Mouse (Mus musculus) neural tube, embryonic 14.5 days (tissue): ENCODE measurements around the gene Map2k1. TPM values are rescaled to one million over a fixed set of nuclear protein-coding genes. Genes with fewer than 3 reads are reported as not detected.
"Not testable (repeated sequence)": the region's sequence is repeated elsewhere in the genome, so short reads cannot be mapped to it uniquely, and the experiment has no call there.

Experiments used
- ATAC-seq: fragments of 200-750 bp; cut with Nextera tagmentation; 2 replicates; pipeline ENCODE4 v1.8.0; 2017; ENCODE audit warnings: low read depth, mild to moderate bottlenecking, moderate TSS enrichment, moderate library complexity
- H3K27ac ChIP-seq: fragments of 300-500 bp; sonication (generic); 2 replicates; pipeline ENCODE4 v1.5.1; 2014; ENCODE audit warnings: low read depth, mild to moderate bottlenecking, control low read depth, low read length, moderate library complexity, mixed read lengths
- H3K27me3 ChIP-seq: fragments of 300-500 bp; sonication (generic); 2 replicates; pipeline ENCODE4 v1.6.1; 2014; ENCODE audit warnings: low read length; ENCODE audit not compliant: control insufficient read depth, insufficient read depth
- H3K36me3 ChIP-seq: fragments of 300-500 bp; sonication (generic); 2 replicates; pipeline ENCODE4 v1.6.1; 2014; ENCODE audit warnings: low read length, mixed read lengths; ENCODE audit not compliant: control insufficient read depth, insufficient read depth
- H3K4me1 ChIP-seq: fragments of 300-500 bp; sonication (generic); 2 replicates; pipeline ENCODE4 v1.6.1; 2014; ENCODE audit warnings: low read length; ENCODE audit not compliant: control insufficient read depth, insufficient read depth
- H3K4me2 ChIP-seq: fragments of 300-500 bp; sonication (generic); 2 replicates; pipeline ENCODE4 v1.6.1; 2014; ENCODE audit warnings: mild to moderate bottlenecking, low read depth, low read length, control low read depth
- H3K4me3 ChIP-seq: fragments of 300-500 bp; sonication (generic); 2 replicates; pipeline ENCODE4 v1.5.1; 2014; ENCODE audit warnings: low read depth, low read length, control low read depth, mixed read lengths
- H3K9ac ChIP-seq: fragments of 300-500 bp; sonication (generic); replicated peaks from 2 replicates; pipeline ENCODE4 v1.6.1; 2014; ENCODE audit warnings: low read depth, mild to moderate bottlenecking, control low read depth, low read length, mixed read lengths
- H3K9me3 ChIP-seq: fragments of 300-500 bp; sonication (generic); 2 replicates; pipeline ENCODE4 v1.6.1; 2016; ENCODE audit warnings: low read length; ENCODE audit not compliant: control insufficient read depth
- WGBS: fragments of 180-500 bp; shearing (Covaris S2); extraction: QIAGEN DNeasy Blood & Tissue Kit; methylation state at CpG from one replicate; pipeline ENCODE4 v1.1.7; 2014; 5-methylcytosine and 5-hydroxymethylcytosine counted together
- polyA plus RNA-seq: library from polyadenylated mRNA; unstranded; fragments of >200 nt; fragmentation: Nextera tagmentation; extraction: Ambion mirVana; gene quantifications from 2 replicates; pipeline ENCODE4 v1.2.1, GENCODE M21; 2014

Gene Map2k1
- polyA plus RNA-seq, 1 experiment from 2014 or later: 59.7 TPM

DNA sequence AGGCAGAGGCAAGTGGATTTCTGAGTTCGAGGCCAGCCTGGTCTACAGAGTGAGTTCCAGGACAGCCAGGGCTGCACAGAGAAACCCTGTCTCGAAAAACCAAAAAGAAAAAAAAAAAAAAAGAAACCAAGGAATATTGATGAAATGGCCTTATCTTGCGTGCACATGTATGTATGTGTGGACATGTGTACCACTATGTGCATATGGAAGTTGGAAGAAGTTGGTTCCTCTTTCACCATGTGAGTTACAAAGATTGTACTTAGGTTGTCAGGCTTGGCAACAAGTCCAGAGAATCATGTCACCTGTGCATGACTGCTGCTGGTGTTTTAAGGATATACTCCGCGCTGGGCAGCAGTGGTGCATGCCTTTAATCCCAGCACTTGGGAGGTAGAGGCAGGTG lies 70.1 kb downstream of the Map2k1 start:
- H3K4me3 ChIP-seq, H3K9ac ChIP-seq, H3K4me1 ChIP-seq, H3K27me3 ChIP-seq, H3K9me3 ChIP-seq, H3K27ac ChIP-seq, H3K4me2 ChIP-seq, ATAC-seq: not testable (repeated sequence)
- H3K36me3 ChIP-seq: peaks cover 23% of the 10 kb centered on the region
- WGBS: 90% methylated on average over 5 of the region's 5 CpGs

DNA sequence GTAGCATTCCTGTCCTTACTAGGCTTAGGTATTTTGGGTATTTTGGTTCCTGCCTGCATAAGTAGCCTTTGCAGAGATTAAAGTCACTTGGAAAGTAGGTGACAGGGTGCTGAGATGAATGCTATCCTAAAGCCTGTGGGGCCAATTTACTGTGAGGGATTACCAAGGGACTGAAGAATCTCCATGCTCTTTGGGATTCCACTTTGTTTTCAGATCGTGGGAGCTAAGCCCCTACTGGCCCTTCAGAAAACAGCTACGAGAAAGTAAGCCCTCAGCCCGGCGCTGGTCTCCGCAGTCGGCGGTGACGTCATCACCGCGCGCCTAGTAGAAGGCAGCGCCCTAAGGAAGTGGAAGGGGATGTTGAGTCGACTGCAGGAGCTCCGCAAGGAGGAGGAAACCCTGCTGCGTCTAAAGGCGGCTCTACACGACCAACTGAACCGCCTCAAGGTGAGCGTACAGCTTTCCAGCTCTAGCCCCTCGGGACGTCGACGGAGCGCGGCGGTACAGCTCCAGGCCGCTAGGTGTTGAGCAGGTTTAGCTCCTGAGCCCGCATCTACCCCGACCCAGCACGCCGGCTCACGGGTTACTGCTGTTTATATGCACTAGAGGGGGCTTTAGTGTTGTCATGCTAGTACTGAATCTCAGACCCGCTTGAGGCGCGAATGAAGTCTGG lies 74.3 kb downstream of the Map2k1 start, which contains the start of gene Snapc5:
Gene Snapc5 (plus strand): TSS at position 301 of the 673 bp plus-strand sequence.
- H3K4me2 ChIP-seq: peak within 1 kb of the TSS; percentile 66
- H3K9me3 ChIP-seq: no peaks in the 10 kb centered on the region
- peaks cover 56% of the 10 kb centered on the region for H3K36me3 ChIP-seq
- ATAC-seq: peak; percentile 96
- peak within 1 kb of the TSS; percentile 80 for H3K27ac ChIP-seq
- peak within 1 kb of the TSS; percentile 64 for H3K9ac ChIP-seq
- under 1% methylated on average over 35 of the region's 35 CpGs for WGBS
- no peaks in the 10 kb centered on the region for H3K27me3 ChIP-seq
- peak within 1 kb of the TSS; percentile 64 for H3K4me3 ChIP-seq
- peaks cover 16% of the 10 kb centered on the region for H3K4me1 ChIP-seq

DNA sequence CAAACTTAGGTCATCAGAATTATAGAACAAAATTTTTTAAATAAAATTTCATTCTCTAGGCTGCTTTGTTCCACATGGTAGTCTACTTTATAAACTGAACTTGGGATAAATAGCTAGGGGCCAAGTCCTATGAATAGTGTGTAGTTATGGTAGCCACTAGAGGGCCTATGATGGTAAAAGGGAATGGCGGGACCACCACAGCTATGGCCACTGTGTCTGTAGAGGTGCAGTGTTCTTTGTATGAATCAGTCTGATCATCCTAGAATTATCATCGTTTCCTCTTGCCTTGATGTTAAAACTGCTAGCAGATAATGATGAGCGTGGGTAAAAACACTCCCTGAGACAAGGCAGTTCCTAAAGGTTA lies 74.8 kb downstream of the Map2k1 start:
- H3K9ac ChIP-seq: no peak overlapping the region; the same call in 1 of the 2 replicates
- H3K36me3 ChIP-seq: peaks cover 56% of the 10 kb centered on the region

DNA sequence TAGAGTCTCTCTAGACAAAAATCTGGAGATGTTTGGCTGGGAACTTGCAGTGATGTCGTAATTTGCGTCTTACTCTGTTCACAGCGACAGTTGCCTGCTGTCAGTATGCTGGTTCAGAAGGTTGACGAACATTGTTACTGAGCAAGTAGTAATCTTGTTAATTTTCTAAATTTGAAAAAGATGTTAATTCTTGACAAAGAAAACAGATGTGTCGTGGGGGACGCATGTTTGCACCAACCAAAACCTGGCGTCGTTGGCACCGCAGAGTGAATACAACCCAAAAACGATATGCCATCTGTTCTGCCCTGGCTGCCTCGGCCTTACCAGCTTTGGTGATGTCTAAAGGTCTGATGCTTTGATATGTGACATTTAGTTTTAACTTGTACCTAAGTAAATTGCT lies 78.1 kb downstream of the Map2k1 start:
- ATAC-seq: no peak
- Histone ChIP-seq H3K27me3 (no peaks in the 10 kb centered on the region), H3K4me2 (no peak overlapping the region), H3K27ac (no peak overlapping the region), H3K4me3 (no peak overlapping the region), H3K4me1 (peaks cover 23% of the 10 kb centered on the region), H3K9ac (no peak overlapping the region), H3K9me3 (no peaks in the 10 kb centered on the region), H3K36me3 (peaks cover 38% of the 10 kb centered on the region)
- WGBS: 91% methylated on average over 11 of the region's 11 CpGs

More for the DNA sequence above, 74.8 kb downstream of the Map2k1 start:
- WGBS: 41% methylated on average over 3 of the region's 3 CpGs
- no peaks in the 10 kb centered on the region for H3K9me3 ChIP-seq
- peaks cover 18% of the 10 kb centered on the region for H3K4me1 ChIP-seq
- peak overlapping the region; percentile 80; the same call in 1 of the 2 replicates for H3K27ac ChIP-seq
- peak overlapping the region; percentile 66 for H3K4me2 ChIP-seq
- H3K27me3 ChIP-seq: no peaks in the 10 kb centered on the region
- peak; percentile 68 for ATAC-seq
- peak overlapping the region; percentile 64 for H3K4me3 ChIP-seq

DNA sequence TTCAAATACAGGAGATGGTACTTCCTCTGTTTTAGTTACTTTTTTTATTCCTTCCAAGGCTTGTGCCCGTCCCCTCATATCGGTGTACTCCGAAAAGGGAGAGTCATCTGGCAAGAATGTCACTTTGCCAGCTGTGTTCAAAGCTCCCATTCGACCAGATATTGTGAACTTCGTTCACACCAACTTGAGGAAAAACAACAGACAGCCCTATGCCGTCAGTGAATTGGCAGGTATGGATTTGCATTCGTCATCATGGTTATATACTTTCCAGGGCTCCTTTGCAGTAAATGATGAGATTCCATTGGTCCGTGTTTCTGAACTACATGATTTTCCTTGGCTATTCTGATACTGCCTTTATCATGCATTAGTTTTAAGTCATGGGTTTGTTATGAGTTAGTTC lies 78.7 kb downstream of the Map2k1 start:
- peak overlapping the region; percentile 73; the same call in 1 of the 2 replicates for H3K4me3 ChIP-seq
- peak overlapping the region; percentile 94; the same call in 1 of the 2 replicates for H3K4me2 ChIP-seq
- no peaks in the 10 kb centered on the region for H3K9me3 ChIP-seq
- H3K27me3 ChIP-seq: no peaks in the 10 kb centered on the region
- peaks cover 17% of the 10 kb centered on the region for H3K4me1 ChIP-seq
- no peak overlapping the region for H3K9ac ChIP-seq
- peaks cover 38% of the 10 kb centered on the region for H3K36me3 ChIP-seq
- no peak overlapping the region for H3K27ac ChIP-seq
- ATAC-seq: no peak
- WGBS: 71% methylated on average over 8 of the region's 8 CpGs

DNA sequence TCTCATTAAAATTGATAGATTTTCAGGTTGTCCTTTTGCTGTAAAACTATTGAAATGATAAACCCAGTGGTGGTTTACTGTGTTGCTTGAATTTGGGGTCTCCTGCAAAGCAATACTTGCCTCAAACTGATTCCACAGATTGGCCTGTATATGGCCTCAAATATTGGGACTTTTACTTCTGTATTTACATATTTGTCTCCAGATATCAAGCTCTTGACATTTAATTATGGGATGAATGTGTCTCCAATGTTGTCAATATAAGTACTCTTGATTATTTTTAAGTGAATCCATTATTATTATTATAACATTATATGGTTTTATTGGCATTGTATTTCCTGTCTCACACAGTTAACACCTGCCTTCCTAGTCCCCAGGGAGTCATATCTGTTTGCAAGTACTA lies 79.1 kb downstream of the Map2k1 start:
- Histone ChIP-seq H3K4me1 (peaks cover 14% of the 10 kb centered on the region), H3K4me2 (peak overlapping the region; percentile 94), H3K9me3 (no peaks in the 10 kb centered on the region), H3K9ac (peak overlapping the region; percentile 59; the same call in 1 of the 2 replicates), H3K27ac (no peak overlapping the region), H3K36me3 (peaks cover 38% of the 10 kb centered on the region), H3K27me3 (no peaks in the 10 kb centered on the region), H3K4me3 (peak overlapping the region; percentile 73)
- no peak for ATAC-seq

DNA sequence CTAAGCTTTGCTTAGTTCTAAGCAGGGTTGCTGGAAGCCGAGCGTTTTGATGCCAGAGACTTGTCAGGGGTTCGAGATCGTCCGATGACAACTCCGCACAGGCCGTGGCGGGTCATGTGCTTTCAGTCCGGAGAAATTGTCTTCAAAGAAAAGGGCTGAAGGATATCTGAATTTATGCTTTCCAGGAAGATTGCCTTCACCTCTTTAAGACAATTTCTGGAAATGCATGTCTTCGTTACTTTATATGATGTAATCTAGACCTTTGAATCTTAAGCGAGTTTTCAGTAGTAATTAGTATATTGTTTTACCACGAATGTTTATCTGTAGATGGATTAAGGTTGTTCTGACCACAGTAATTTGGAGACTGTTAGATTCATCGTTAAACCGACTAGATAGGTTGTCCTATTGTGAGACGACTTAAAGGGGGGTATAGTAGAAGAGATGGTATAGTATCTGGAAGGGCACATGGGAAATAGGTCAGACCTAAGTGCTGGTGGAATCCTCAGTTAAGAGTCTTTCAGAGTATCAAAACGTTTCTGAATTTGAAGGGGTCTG lies 79.7 kb downstream of the Map2k1 start:
- WGBS: under 1% methylated on average over 16 of the region's 16 CpGs
- no peak for ATAC-seq

DNA sequence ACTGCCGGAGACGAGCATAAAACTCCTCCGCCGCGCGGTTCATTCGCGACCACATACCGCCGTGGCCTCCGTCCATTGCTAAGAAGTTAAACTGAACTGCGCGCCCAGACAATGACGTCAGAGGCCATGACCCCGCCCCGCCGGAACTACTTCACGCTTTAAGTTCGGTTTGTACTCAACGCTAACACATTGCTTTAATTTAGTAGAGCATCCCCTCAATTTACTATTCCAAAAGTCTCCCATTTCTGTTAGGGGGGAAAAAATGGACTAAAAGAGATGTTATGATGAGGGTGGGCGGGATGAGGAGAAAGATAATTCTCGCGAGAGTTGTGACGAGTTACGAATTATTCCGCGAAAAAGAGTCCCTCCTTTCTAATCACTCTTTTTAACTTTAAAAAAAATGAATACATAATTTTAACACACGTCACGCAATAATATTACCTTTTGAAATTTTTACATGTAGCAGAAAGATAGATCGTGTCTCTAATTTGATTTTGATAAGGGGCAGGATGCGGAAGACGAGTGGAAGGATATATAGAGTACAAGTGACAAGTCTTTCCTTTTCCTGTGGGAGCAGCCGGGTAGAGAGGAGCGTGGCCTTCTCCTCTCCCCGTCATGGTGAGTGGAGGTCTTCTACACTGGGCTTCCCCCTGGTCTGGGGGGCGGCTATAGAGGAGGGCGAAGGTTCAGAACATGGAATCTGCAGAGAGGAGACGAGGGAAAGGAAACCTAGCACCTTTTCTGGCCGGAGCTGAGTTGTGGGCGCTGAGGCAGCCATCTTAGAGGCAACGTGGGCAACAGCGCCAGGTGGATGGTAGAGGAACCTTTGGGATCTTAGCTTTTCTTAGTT lies 80.4 kb downstream of the Map2k1 start, which contains the start of the genes Zwilch and Rpl4:
Gene Zwilch (minus strand): TSS at position 289 of the 850 bp plus-strand sequence.
Gene Rpl4 (plus strand): TSS at position 560 of the 850 bp plus-strand sequence.
- Histone ChIP-seq H3K4me2 (peak within 1 kb of the TSS; percentile 94), H3K27me3 (no peaks in the 10 kb centered on the region), H3K4me3 (peak within 1 kb of the TSS; percentile 73), H3K36me3 (peaks cover 31% of the 10 kb centered on the region), H3K9me3 (no peaks in the 10 kb centered on the region), H3K9ac (peak within 1 kb of the TSS; percentile 59), H3K4me1 (peaks cover 14% of the 10 kb centered on the region), H3K27ac (peak within 1 kb of the TSS; percentile 80)
- WGBS: under 1% methylated on average over 42 of the region's 42 CpGs
- ATAC-seq: peak; percentile 87

More for the DNA sequence above, 79.7 kb downstream of the Map2k1 start:
- no peaks in the 10 kb centered on the region for H3K27me3 ChIP-seq
- H3K27ac ChIP-seq: peak overlapping the region; percentile 80
- H3K4me2 ChIP-seq: peak overlapping the region; percentile 94
- peak overlapping the region; percentile 73 for H3K4me3 ChIP-seq
- no peaks in the 10 kb centered on the region for H3K9me3 ChIP-seq
- peak overlapping the region; percentile 59 for H3K9ac ChIP-seq
- peaks cover 38% of the 10 kb centered on the region for H3K36me3 ChIP-seq
- H3K4me1 ChIP-seq: peaks cover 14% of the 10 kb centered on the region
